Mouse (Mus musculus): Measurements from ENCODE around the gene 1700001P01Rik.

- TF ChIP-seq POLR2A (IDR thresholded peaks at IDR 0.05; ENCODE audit: low read depth, low read length) (no peak), CTCF (IDR thresholded peaks at IDR 0.05; ENCODE audit: extremely low read depth, insufficient read depth, insufficient read length, insufficient replicate concordance) (no peak)
Observed at GRCm38 (mm10) chr11:97813746-97814515, 38.2 kb upstream of the 1700001P01Rik start.
